Mouse (Mus musculus): ENCODE results near the gene Slc47a2. TPM values are rescaled to one million over a fixed set of nuclear protein-coding genes. Genes with fewer than 3 reads are reported as not detected.

Gene Slc47a2
- polyA plus RNA-seq, 1 experiment from 2014 or later, result not detected

DNA sequence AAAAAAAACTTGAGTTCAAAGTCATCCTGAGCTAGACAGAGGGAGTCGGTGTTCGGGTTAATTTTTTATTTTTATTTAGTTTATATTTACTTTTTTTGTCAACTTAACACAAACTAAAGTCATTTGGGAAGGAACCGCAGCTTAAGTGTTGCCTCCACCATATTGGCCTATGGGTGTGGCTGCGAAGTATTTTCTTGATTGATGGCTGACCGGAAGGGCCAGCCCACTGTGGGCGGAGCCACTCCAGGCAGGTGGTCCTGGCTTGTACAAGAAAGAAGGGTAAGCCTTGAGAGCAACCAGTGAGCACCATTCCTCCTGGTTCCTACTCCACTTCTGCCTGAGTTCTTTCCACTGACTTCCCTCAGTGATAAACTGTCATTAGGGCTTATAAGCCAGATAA is 21.4 kb upstream of the Slc47a2 start:
- H3K9ac ChIP-seq, result no peak overlapping the region
- ATAC-seq (ENCODE audit: insufficient number of reproducible peaks, low FRiP score, low TSS enrichment, low read depth), result no peak
- no peaks in the 10 kb centered on the region for H3K36me3 ChIP-seq
- H3K27ac ChIP-seq, result no peak overlapping the region
- WGBS, result 85% methylated on average over 6 of the region's 6 CpGs
- H3K9me3 ChIP-seq, result no peaks in the 10 kb centered on the region
- H3K4me1 ChIP-seq, result no peaks in the 10 kb centered on the region
- H3K4me3 ChIP-seq, result no peak overlapping the region
- H3K27me3 ChIP-seq, result no peaks in the 10 kb centered on the region
- H3K4me2 ChIP-seq, result no peak overlapping the region

DNA sequence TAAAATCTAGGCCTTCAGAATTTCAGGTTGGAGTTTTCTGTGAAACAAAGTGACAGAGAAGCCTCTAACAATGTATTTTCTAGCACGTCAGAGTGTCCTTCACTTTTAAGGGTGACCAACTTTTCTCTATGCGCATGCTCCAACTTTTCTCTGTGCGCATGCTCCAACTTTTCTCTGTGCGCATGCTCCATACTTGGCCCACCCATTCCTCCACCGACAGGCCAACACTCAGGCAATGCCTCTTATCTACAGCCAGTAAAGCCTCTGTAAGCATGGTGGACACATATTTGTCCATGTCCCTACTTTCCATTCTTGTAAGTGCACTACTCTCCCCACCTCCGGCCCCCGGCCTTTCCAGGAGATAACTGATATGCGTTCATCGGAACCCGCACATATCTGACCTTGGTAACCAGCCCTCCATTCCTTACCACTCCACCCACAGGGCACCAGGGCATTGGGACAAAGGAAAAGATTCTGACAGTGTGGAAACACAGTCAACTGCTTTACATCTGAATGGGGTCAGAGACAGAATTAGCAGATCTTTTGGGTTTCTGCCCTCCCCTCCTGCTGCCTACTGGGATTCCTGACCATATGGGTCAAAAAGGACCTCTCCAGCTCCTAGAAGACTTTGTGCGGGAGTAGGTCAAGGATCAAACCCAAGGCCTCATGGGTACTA is 19.0 kb upstream of the Slc47a2 start:
- Histone ChIP-seq H3K4me1 (peaks cover 3% of the 10 kb centered on the region; the same call in 1 of the 2 replicates), H3K4me2 (no peak overlapping the region), H3K36me3 (no peaks in the 10 kb centered on the region), H3K9ac (no peak overlapping the region), H3K4me3 (no peak overlapping the region), H3K27me3 (no peaks in the 10 kb centered on the region), H3K9me3 (no peaks in the 10 kb centered on the region), H3K27ac (no peak overlapping the region)
- WGBS, result 92% methylated on average over 11 of the region's 11 CpGs
- no peak for ATAC-seq (ENCODE audit: insufficient number of reproducible peaks, low FRiP score, low TSS enrichment, low read depth)

GRCm38 (mm10) chr11:61356600-61356999 is 13.9 kb upstream of the Slc47a2 start:
- H3K27ac ChIP-seq, result 0 out of 2 replicates have a peak overlapping the region, but pooled peaks have one; percentile 17
- peaks cover 9% of the 10 kb centered on the region for H3K4me1 ChIP-seq
- no peaks in the 10 kb centered on the region for H3K36me3 ChIP-seq
- no peak for ATAC-seq (ENCODE audit: insufficient number of reproducible peaks, low FRiP score, low TSS enrichment, low read depth)
- no peak overlapping the region for H3K4me2 ChIP-seq
- H3K27me3 ChIP-seq, result no peaks in the 10 kb centered on the region
- no peaks in the 10 kb centered on the region for H3K9me3 ChIP-seq
- no peak overlapping the region for H3K4me3 ChIP-seq
- H3K9ac ChIP-seq, result no peak overlapping the region
- 59% methylated on average over 9 of the region's 9 CpGs for WGBS

DNA sequence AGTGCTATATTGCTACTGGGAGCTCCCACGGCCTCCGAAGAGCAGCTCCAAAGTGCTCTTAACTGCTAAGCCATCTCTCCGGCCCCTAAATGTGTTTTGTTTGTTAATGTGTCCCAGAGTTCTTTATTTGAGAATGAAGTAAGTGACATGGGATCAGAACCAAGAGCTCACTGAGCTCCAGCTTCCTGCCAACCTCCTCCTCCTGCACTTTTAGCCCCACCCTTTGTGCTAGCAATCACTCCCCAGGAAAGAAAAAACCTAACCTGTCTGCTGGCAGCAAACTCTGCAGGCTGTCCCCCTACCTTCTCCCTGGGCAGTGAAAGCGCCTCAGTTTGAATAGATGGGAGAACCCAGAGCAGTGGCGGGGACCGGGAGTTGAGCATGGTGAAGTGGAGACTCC is 13.5 kb upstream of the Slc47a2 start:
- H3K9ac ChIP-seq, result no peak overlapping the region
- no peak overlapping the region for H3K4me2 ChIP-seq
- no peaks in the 10 kb centered on the region for H3K27me3 ChIP-seq
- H3K9me3 ChIP-seq, result no peaks in the 10 kb centered on the region
- no peaks in the 10 kb centered on the region for H3K36me3 ChIP-seq
- 0 out of 2 replicates have a peak overlapping the region, but pooled peaks have one; percentile 17 for H3K27ac ChIP-seq
- H3K4me3 ChIP-seq, result no peak overlapping the region
- peaks cover 9% of the 10 kb centered on the region for H3K4me1 ChIP-seq
- ATAC-seq (ENCODE audit: insufficient number of reproducible peaks, low FRiP score, low TSS enrichment, low read depth), result no peak
- 74% methylated on average over 6 of the region's 6 CpGs for WGBS

DNA sequence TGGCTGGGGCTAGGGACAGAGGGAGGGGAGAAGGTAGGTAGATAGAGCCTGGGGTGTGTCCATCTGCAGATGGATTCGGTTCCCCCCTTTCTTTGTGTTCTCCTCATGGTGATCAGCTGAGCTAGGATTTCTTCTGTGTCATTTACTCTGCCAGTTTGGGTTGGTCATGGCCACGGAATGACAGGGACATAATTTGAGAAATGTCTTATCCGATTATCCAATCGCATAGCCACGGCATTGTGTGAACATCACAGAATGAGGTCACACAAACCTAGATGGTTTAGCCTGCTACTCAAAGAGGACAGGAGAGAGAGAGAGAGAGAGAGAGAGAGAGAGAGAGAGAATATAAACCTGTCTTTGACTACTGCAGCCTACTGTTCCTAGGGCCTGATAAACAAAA is 12.7 kb upstream of the Slc47a2 start:
- H3K9me3 ChIP-seq, result no peaks in the 10 kb centered on the region
- H3K4me1 ChIP-seq, result peaks cover 9% of the 10 kb centered on the region
- no peak overlapping the region for H3K27ac ChIP-seq
- WGBS, result 84% methylated on average over 5 of the region's 5 CpGs
- no peak overlapping the region for H3K4me2 ChIP-seq
- H3K27me3 ChIP-seq, result no peaks in the 10 kb centered on the region
- no peaks in the 10 kb centered on the region for H3K36me3 ChIP-seq
- no peak for ATAC-seq (ENCODE audit: insufficient number of reproducible peaks, low FRiP score, low TSS enrichment, low read depth)
- no peak overlapping the region for H3K4me3 ChIP-seq
- no peak overlapping the region for H3K9ac ChIP-seq

GRCm38 (mm10) chr11:61354346-61354745 is 11.7 kb upstream of the Slc47a2 start:
- Histone ChIP-seq H3K4me2 (no peak overlapping the region), H3K4me3 (no peak overlapping the region), H3K9ac (no peak overlapping the region), H3K4me1 (peaks cover 9% of the 10 kb centered on the region), H3K36me3 (no peaks in the 10 kb centered on the region), H3K27ac (no peak overlapping the region), H3K27me3 (no peaks in the 10 kb centered on the region), H3K9me3 (no peaks in the 10 kb centered on the region)
- 83% methylated on average over 6 of the region's 6 CpGs for WGBS
- no peak for ATAC-seq (ENCODE audit: insufficient number of reproducible peaks, low FRiP score, low TSS enrichment, low read depth)

GRCm38 (mm10) chr11:61353038-61353437 is 10.4 kb upstream of the Slc47a2 start:
- Histone ChIP-seq H3K9ac (no peak overlapping the region), H3K4me1 (peaks cover 9% of the 10 kb centered on the region), H3K27me3 (no peaks in the 10 kb centered on the region), H3K9me3 (no peaks in the 10 kb centered on the region), H3K36me3 (no peaks in the 10 kb centered on the region), H3K27ac (no peak overlapping the region), H3K4me3 (no peak overlapping the region), H3K4me2 (no peak overlapping the region)
- 75% methylated on average over 2 of the region's 2 CpGs for WGBS
- ATAC-seq (ENCODE audit: insufficient number of reproducible peaks, low FRiP score, low TSS enrichment, low read depth), result no peak

GRCm38 (mm10) chr11:61352138-61352651 is 9.5 kb upstream of the Slc47a2 start:
- no peak overlapping the region for H3K4me3 ChIP-seq
- H3K36me3 ChIP-seq, result no peaks in the 10 kb centered on the region
- no peaks in the 10 kb centered on the region for H3K9me3 ChIP-seq
- peaks cover 9% of the 10 kb centered on the region for H3K4me1 ChIP-seq
- no peaks in the 10 kb centered on the region for H3K27me3 ChIP-seq
- no peak for ATAC-seq (ENCODE audit: insufficient number of reproducible peaks, low FRiP score, low TSS enrichment, low read depth)
- 64% methylated on average over 9 of the region's 9 CpGs for WGBS
- H3K27ac ChIP-seq, result no peak overlapping the region
- H3K9ac ChIP-seq, result no peak overlapping the region
- H3K4me2 ChIP-seq, result no peak overlapping the region

DNA sequence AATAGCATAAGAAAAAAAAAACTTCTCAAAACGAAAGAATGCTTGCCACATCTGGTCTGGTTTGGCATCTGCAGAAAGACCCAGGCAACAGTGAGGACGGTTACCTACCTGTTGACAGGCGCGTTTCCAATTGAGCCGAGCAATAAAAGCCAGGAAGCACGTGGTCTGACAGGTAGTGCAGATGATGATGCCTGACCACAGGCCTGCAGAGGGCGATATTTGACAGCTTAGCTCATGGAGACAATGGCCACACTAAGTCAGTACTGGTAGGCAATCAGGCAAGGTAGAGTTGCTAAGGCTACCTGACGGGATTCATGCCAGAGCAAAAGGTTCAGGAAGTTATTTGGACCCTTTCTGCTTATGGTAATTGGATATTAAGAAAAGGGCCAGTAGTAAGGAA is 6.7 kb upstream of the Slc47a2 start:
- no peaks in the 10 kb centered on the region for H3K9me3 ChIP-seq
- no peak overlapping the region for H3K9ac ChIP-seq
- H3K36me3 ChIP-seq, result no peaks in the 10 kb centered on the region
- no peak for ATAC-seq (ENCODE audit: insufficient number of reproducible peaks, low FRiP score, low TSS enrichment, low read depth)
- no peaks in the 10 kb centered on the region for H3K4me1 ChIP-seq
- no peak overlapping the region for H3K27ac ChIP-seq
- H3K4me2 ChIP-seq, result no peak overlapping the region
- no peak overlapping the region for H3K4me3 ChIP-seq
- peaks cover 10% of the 10 kb centered on the region; the same call in 1 of the 2 replicates for H3K27me3 ChIP-seq
- 5% methylated on average over 8 of the region's 8 CpGs for WGBS

GRCm38 (mm10) chr11:61346133-61346532 is 3.5 kb upstream of the Slc47a2 start:
- ATAC-seq (ENCODE audit: insufficient number of reproducible peaks, low FRiP score, low TSS enrichment, low read depth), result no peak
- Histone ChIP-seq H3K27me3 (peaks cover 38% of the 10 kb centered on the region), H3K9me3 (no peaks in the 10 kb centered on the region), H3K27ac (no peak overlapping the region), H3K36me3 (no peaks in the 10 kb centered on the region), H3K9ac (no peak overlapping the region), H3K4me2 (no peak overlapping the region), H3K4me3 (no peak overlapping the region), H3K4me1 (peaks cover 13% of the 10 kb centered on the region)
- 67% methylated on average over 8 of the region's 8 CpGs for WGBS

GRCm38 (mm10) chr11:61341971-61342370 is 689 bp downstream of the Slc47a2 start:
- peak overlapping the region; percentile 88 for H3K4me2 ChIP-seq
- no peaks in the 10 kb centered on the region for H3K9me3 ChIP-seq
- H3K4me3 ChIP-seq, result peak overlapping the region; percentile 43
- H3K9ac ChIP-seq, result no peak overlapping the region
- peaks cover 44% of the 10 kb centered on the region for H3K27me3 ChIP-seq
- no peak overlapping the region for H3K27ac ChIP-seq
- no peaks in the 10 kb centered on the region for H3K36me3 ChIP-seq
- WGBS, result 19% methylated on average over 10 of the region's 10 CpGs
- ATAC-seq (ENCODE audit: insufficient number of reproducible peaks, low FRiP score, low TSS enrichment, low read depth), result no peak
- peaks cover 13% of the 10 kb centered on the region for H3K4me1 ChIP-seq

DNA sequence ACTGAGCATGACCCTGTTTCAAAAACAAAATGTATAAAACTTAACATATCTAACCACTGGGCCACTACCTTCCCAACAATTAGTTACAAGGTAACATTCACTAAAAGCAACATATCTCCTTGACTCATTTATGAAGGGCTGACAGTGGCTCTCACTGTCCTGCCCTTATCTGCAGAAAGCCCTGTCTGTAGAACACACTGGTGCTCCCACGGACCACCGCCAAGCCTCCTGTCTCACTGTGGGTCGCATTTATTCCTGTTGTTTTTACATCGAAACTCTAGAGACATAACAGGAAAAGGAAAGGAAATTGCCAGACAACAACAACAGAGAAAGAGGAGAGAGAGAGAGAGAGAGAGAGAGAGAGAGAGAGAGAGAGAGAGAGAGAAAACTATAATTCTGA is 1.4 kb downstream of the Slc47a2 start:
- Histone ChIP-seq H3K9me3 (no peaks in the 10 kb centered on the region), H3K4me3 (no peak overlapping the region), H3K27ac (no peak overlapping the region), H3K9ac (no peak overlapping the region), H3K36me3 (no peaks in the 10 kb centered on the region), H3K4me1 (peaks cover 13% of the 10 kb centered on the region), H3K27me3 (peaks cover 44% of the 10 kb centered on the region), H3K4me2 (no peak overlapping the region)
- WGBS, result 88% methylated on average over 4 of the region's 4 CpGs
- no peak for ATAC-seq (ENCODE audit: insufficient number of reproducible peaks, low FRiP score, low TSS enrichment, low read depth)
